Comparison of ENCODE assay signal across 14 mouse cellular contexts in genomic region chr1:187795551-187795950, GRCm38 (mm10).
DNase-seq lines count a peak whose midpoint lies in the region; ATAC-seq and TF ChIP-seq lines count a peak whose summit lies in the region.
"Had no signal": no experiment of that assay in that cellular context is flagged by ENCODE, and none has a peak within 500 bp of the region (broad histone marks: within the 10 kb centered on the region; RNA-seq: fewer than 3 reads in every experiment).

No protein-coding gene starts in this region.

- H3K4me3 ChIP-seq in neural tube, embryonic 13.5 days = no peak overlapping the region
- H3K4me3 ChIP-seq in neural tube, embryonic 15.5 days (replicated peaks) = no peak overlapping the region
- no peak overlapping the region; the same call in 1 of the 2 replicates for H3K4me3 ChIP-seq in heart, postnatal 0 days (ENCODE audit: low read depth, low read length)
- H3K4me3 ChIP-seq: embryonic facial prominence, embryonic 12.5 days; lung, embryonic 15.5 days had no signal

- no peak overlapping the region for H3K9ac ChIP-seq in neural tube, embryonic 13.5 days
- H3K9ac ChIP-seq in neural tube, embryonic 15.5 days (replicated peaks) = no peak overlapping the region
- no peak overlapping the region for H3K9ac ChIP-seq in heart, postnatal 0 days (replicated peaks; ENCODE audit: low read depth, low read length)
- H3K9ac ChIP-seq: embryonic facial prominence, embryonic 12.5 days; forebrain, postnatal 0 days; lung, embryonic 15.5 days had no signal

- no peak for ATAC-seq in neural tube, embryonic 13.5 days (ENCODE audit: low read depth)
- ATAC-seq in neural tube, embryonic 15.5 days (ENCODE audit: low FRiP score) = no peak
- ATAC-seq in heart, postnatal 0 days (ENCODE audit: insufficient read depth, low read depth) = peak; percentile 51; the same call in 1 of the 2 replicates
- no peak for ATAC-seq in erythroid progenitor cell, adult 5-6 weeks (replicated peaks; ENCODE audit: low FRiP score, poor library complexity, severe bottlenecking)
- ATAC-seq in monocyte, adult 5-6 weeks (replicated peaks; ENCODE audit: insufficient number of reproducible peaks, low FRiP score, low TSS enrichment, poor library complexity, severe bottlenecking) = no peak
- ATAC-seq: forebrain, postnatal 0 days had no signal

- peak; percentile 82 for DNase-seq in heart, adult 11 months
- no peak for DNase-seq in heart, postnatal 25 days (ENCODE audit: low spot score)
- DNase-seq in heart, postnatal 0 days (ENCODE audit: low spot score) = peak; percentile 65
- no peak for DNase-seq in gastrocnemius, postnatal 10 days
- DNase-seq: cerebellum, postnatal 10 days; forebrain, postnatal 0 days; retina, postnatal 1 day; thymus, adult 2 months had no signal

- H3K36me3 ChIP-seq in neural tube, embryonic 13.5 days = no peaks in the 10 kb centered on the region
- no peaks in the 10 kb centered on the region for H3K36me3 ChIP-seq in neural tube, embryonic 15.5 days
- no peaks in the 10 kb centered on the region for H3K36me3 ChIP-seq in heart, postnatal 0 days (replicated peaks; ENCODE audit: control insufficient read depth, insufficient read depth, low read length)
- H3K36me3 ChIP-seq: embryonic facial prominence, embryonic 12.5 days; lung, embryonic 15.5 days had no signal

- H3K4me1 ChIP-seq in neural tube, embryonic 13.5 days (replicated peaks) = peaks cover 11% of the 10 kb centered on the region
- H3K4me1 ChIP-seq in neural tube, embryonic 15.5 days = peaks cover 5% of the 10 kb centered on the region; the same call in 1 of the 2 replicates
- peaks cover 21% of the 10 kb centered on the region for H3K4me1 ChIP-seq in heart, postnatal 0 days (ENCODE audit: control insufficient read depth, insufficient read depth)

- TF ChIP-seq EP300 in heart, postnatal 0 days (IDR thresholded peaks at IDR 0.05; ENCODE audit: low read depth) = no peak

- intact Hi-C loops in heart, postnatal 25 days (cut with DNase I) = no loop called here

- 0 out of 2 replicates have a peak overlapping the region, but pooled peaks have one; percentile 13 for H3K27ac ChIP-seq in neural tube, embryonic 13.5 days (replicated peaks)
- H3K27ac ChIP-seq in neural tube, embryonic 15.5 days (replicated peaks) = no peak overlapping the region
- H3K27ac ChIP-seq in heart, postnatal 0 days (ENCODE audit: low read depth) = peak overlapping the region; percentile 55; the same call in 1 of the 2 replicates
- H3K27ac ChIP-seq: embryonic facial prominence, embryonic 12.5 days; lung, embryonic 15.5 days had no signal

- no peak overlapping the region for H3K4me2 ChIP-seq in neural tube, embryonic 13.5 days
- no peak overlapping the region for H3K4me2 ChIP-seq in neural tube, embryonic 15.5 days
- peak overlapping the region; percentile 46 for H3K4me2 ChIP-seq in heart, postnatal 0 days (ENCODE audit: low read depth, low read length)
- H3K4me2 ChIP-seq: embryonic facial prominence, embryonic 12.5 days; lung, embryonic 15.5 days had no signal

- no peaks in the 10 kb centered on the region for H3K27me3 ChIP-seq in neural tube, embryonic 13.5 days
- no peaks in the 10 kb centered on the region for H3K27me3 ChIP-seq in neural tube, embryonic 15.5 days (replicated peaks)
- H3K27me3 ChIP-seq in heart, postnatal 0 days (ENCODE audit: control insufficient read depth, insufficient read depth, low read length) = no peaks in the 10 kb centered on the region
- H3K27me3 ChIP-seq: embryonic facial prominence, embryonic 12.5 days; lung, embryonic 15.5 days had no signal

- TF ChIP-seq CTCF in heart, postnatal 0 days (IDR thresholded peaks at IDR 0.05; ENCODE audit: low read depth) = peak; percentile 13; the same call in 1 of the 2 replicates

- WGBS in neural tube, embryonic 13.5 days = 58% methylated on average over 3 of the region's 3 CpGs
- 65% methylated on average over 3 of the region's 3 CpGs for WGBS in neural tube, embryonic 15.5 days
- WGBS in heart, postnatal 0 days = 23% methylated on average over 3 of the region's 3 CpGs

- H3K9me3 ChIP-seq in neural tube, embryonic 13.5 days = no peaks in the 10 kb centered on the region
- no peaks in the 10 kb centered on the region for H3K9me3 ChIP-seq in neural tube, embryonic 15.5 days (replicated peaks)
- H3K9me3 ChIP-seq in heart, postnatal 0 days (replicated peaks; ENCODE audit: control insufficient read depth, low read length) = no peaks in the 10 kb centered on the region
- H3K9me3 ChIP-seq: embryonic facial prominence, embryonic 12.5 days; lung, embryonic 15.5 days had no signal

Comparison
In these comparisons a context has a peak if more than half of its experiments do, and no peak if none do; other contexts are left out.
1. DNase-seq: peak in heart, adult 11 months (single experiment) and heart, postnatal 0 days (single experiment); none in heart, postnatal 25 days (single experiment) and gastrocnemius, postnatal 10 days (single experiment).